Mouse (Mus musculus): Measurements from ENCODE around the gene Ptprd. TPM values are rescaled to one million over a fixed set of nuclear protein-coding genes. Genes with fewer than 3 reads are reported as not detected.
A peak's percentile ranks its signal among the peaks of the same experiment; 100 is the strongest.

The Ptprd gene
- polyA plus RNA-seq, 1 experiment from 2014 or later, result 5.6 TPM

- DNase-seq (ENCODE audit: low spot score) (no peak), ATAC-seq (ENCODE audit: low FRiP score, low TSS enrichment) (no peak)
- Histone ChIP-seq H3K4me2 (replicated peaks; ENCODE audit: low read depth) (no peak overlapping the region), H3K27me3 (ENCODE audit: control insufficient read depth, insufficient read depth, low read length) (no peaks in the 10 kb centered on the region), H3K4me1 (replicated peaks; ENCODE audit: control insufficient read depth, insufficient read depth) (no peaks in the 10 kb centered on the region), H3K9ac (ENCODE audit: low read length) (no peak overlapping the region), H3K36me3 (ENCODE audit: control insufficient read depth, insufficient read depth, low read length) (no peaks in the 10 kb centered on the region), H3K9me3 (ENCODE audit: control insufficient read depth, low read length) (no peaks in the 10 kb centered on the region), H3K27ac (replicated peaks) (no peak overlapping the region), H3K4me3 (ENCODE audit: low read depth, low read length) (no peak overlapping the region)
- 60% methylated on average over 4 of the region's 4 CpGs for WGBS
- TF ChIP-seq EP300 (optimal IDR thresholded peaks at IDR 0.05), result no peak
- TF ChIP-seq CTCF (IDR thresholded peaks at IDR 0.05; ENCODE audit: low read depth), result no peak
Measured at GRCm38 (mm10) chr4:76452286-76452685, 1759.5 kb downstream of the Ptprd start.

GRCm38 (mm10) chr4:76451019-76451552 lies 1760.7 kb downstream of the Ptprd start:
- DNase-seq (ENCODE audit: low spot score) (peak; percentile 44), ATAC-seq (ENCODE audit: low FRiP score, low TSS enrichment) (peak; percentile 29; the same call in 1 of the 2 replicates)
- Histone ChIP-seq H3K9ac (ENCODE audit: low read length) (no peak overlapping the region), H3K4me1 (replicated peaks; ENCODE audit: control insufficient read depth, insufficient read depth) (no peaks in the 10 kb centered on the region), H3K4me3 (ENCODE audit: low read depth, low read length) (peak overlapping the region; percentile 84; the same call in 1 of the 2 replicates), H3K9me3 (ENCODE audit: control insufficient read depth, low read length) (no peaks in the 10 kb centered on the region), H3K36me3 (ENCODE audit: control insufficient read depth, insufficient read depth, low read length) (no peaks in the 10 kb centered on the region), H3K4me2 (replicated peaks; ENCODE audit: low read depth) (peak overlapping the region; percentile 96), H3K27me3 (ENCODE audit: control insufficient read depth, insufficient read depth, low read length) (no peaks in the 10 kb centered on the region), H3K27ac (replicated peaks) (no peak overlapping the region)
- TF ChIP-seq CTCF (IDR thresholded peaks at IDR 0.05; ENCODE audit: low read depth) (no peak), EP300 (optimal IDR thresholded peaks at IDR 0.05) (no peak)
- WGBS, result 43% methylated on average over 8 of the region's 8 CpGs

- peak overlapping the region; percentile 84 for H3K4me3 ChIP-seq (ENCODE audit: low read depth, low read length)
- TF ChIP-seq CTCF (IDR thresholded peaks at IDR 0.05; ENCODE audit: low read depth), result no peak
- no peak for TF ChIP-seq EP300 (optimal IDR thresholded peaks at IDR 0.05)
- DNase-seq (ENCODE audit: low spot score), result peak; percentile 75
- peak overlapping the region; percentile 87 for H3K27ac ChIP-seq (replicated peaks)
- peak; percentile 80 for ATAC-seq (ENCODE audit: low FRiP score, low TSS enrichment)
- 2% methylated on average over 28 of the region's 34 CpGs for WGBS
- H3K36me3 ChIP-seq (ENCODE audit: control insufficient read depth, insufficient read depth, low read length), result no peaks in the 10 kb centered on the region
- peak overlapping the region; percentile 86 for H3K9ac ChIP-seq (ENCODE audit: low read length)
- peak overlapping the region; percentile 96 for H3K4me2 ChIP-seq (replicated peaks; ENCODE audit: low read depth)
- H3K27me3 ChIP-seq (ENCODE audit: control insufficient read depth, insufficient read depth, low read length), result no peaks in the 10 kb centered on the region
- H3K4me1 ChIP-seq (replicated peaks; ENCODE audit: control insufficient read depth, insufficient read depth), result no peaks in the 10 kb centered on the region
- no peaks in the 10 kb centered on the region for H3K9me3 ChIP-seq (ENCODE audit: control insufficient read depth, low read length)
Measured at GRCm38 (mm10) chr4:76450351-76451018, 1761.3 kb downstream of the Ptprd start.

- ATAC-seq (ENCODE audit: low FRiP score, low TSS enrichment) (peak; percentile 88), DNase-seq (ENCODE audit: low spot score) (peak; percentile 83)
- WGBS, result under 1% methylated on average over 84 of the region's 99 CpGs
- H3K9me3 ChIP-seq (ENCODE audit: control insufficient read depth, low read length), result no peaks in the 10 kb centered on the region
- TF ChIP-seq CTCF (IDR thresholded peaks at IDR 0.05; ENCODE audit: low read depth), result peak; percentile 24
- TF ChIP-seq EP300 (optimal IDR thresholded peaks at IDR 0.05), result no peak
- H3K36me3 ChIP-seq (ENCODE audit: control insufficient read depth, insufficient read depth, low read length), result no peaks in the 10 kb centered on the region
- H3K4me3 ChIP-seq (ENCODE audit: low read depth, low read length), result peak overlapping the region; percentile 84
- H3K4me2 ChIP-seq (replicated peaks; ENCODE audit: low read depth), result peak overlapping the region; percentile 96
- H3K27ac ChIP-seq (replicated peaks), result peak overlapping the region; percentile 87
- peak overlapping the region; percentile 86 for H3K9ac ChIP-seq (ENCODE audit: low read length)
- H3K4me1 ChIP-seq (replicated peaks; ENCODE audit: control insufficient read depth, insufficient read depth), result no peaks in the 10 kb centered on the region
- H3K27me3 ChIP-seq (ENCODE audit: control insufficient read depth, insufficient read depth, low read length), result no peaks in the 10 kb centered on the region
Measured at GRCm38 (mm10) chr4:76449466-76450350, 1762.1 kb downstream of the Ptprd start.

- Histone ChIP-seq H3K4me3 (ENCODE audit: low read depth, low read length) (peak overlapping the region; percentile 84), H3K36me3 (ENCODE audit: control insufficient read depth, insufficient read depth, low read length) (no peaks in the 10 kb centered on the region), H3K9me3 (ENCODE audit: control insufficient read depth, low read length) (no peaks in the 10 kb centered on the region), H3K4me1 (replicated peaks; ENCODE audit: control insufficient read depth, insufficient read depth) (no peaks in the 10 kb centered on the region), H3K9ac (ENCODE audit: low read length) (peak overlapping the region; percentile 86), H3K27me3 (ENCODE audit: control insufficient read depth, insufficient read depth, low read length) (no peaks in the 10 kb centered on the region), H3K4me2 (replicated peaks; ENCODE audit: low read depth) (peak overlapping the region; percentile 96), H3K27ac (replicated peaks) (peak overlapping the region; percentile 87)
- ATAC-seq (ENCODE audit: low FRiP score, low TSS enrichment) (no peak), DNase-seq (ENCODE audit: low spot score) (no peak)
- TF ChIP-seq EP300 (optimal IDR thresholded peaks at IDR 0.05) (no peak), CTCF (IDR thresholded peaks at IDR 0.05; ENCODE audit: low read depth) (no peak)
- WGBS, result 1% methylated on average over 24 of the region's 24 CpGs
Measured at GRCm38 (mm10) chr4:76448678-76449465, 1762.9 kb downstream of the Ptprd start.

Data from stomach, postnatal 0 days (tissue).